Mouse (Mus musculus): ENCODE measurements around the gene Ccdc102a. TPM values are rescaled to one million over a fixed set of nuclear protein-coding genes. Genes with fewer than 3 reads are reported as not detected.
"Not testable (repeated sequence)": the region's sequence is repeated elsewhere in the genome, so short reads cannot be mapped to it uniquely, and the experiment has no call there.

The Ccdc102a gene
- total and polyA plus RNA-seq, 3 experiments, result 2.5 to 5.8 (median 2.8) TPM

- no peak for TF ChIP-seq ZMIZ1 (IDR thresholded peaks at IDR 0.05; ENCODE audit: low read depth, low read length)
- TF ChIP-seq ZNF384 (IDR thresholded peaks at IDR 0.05; ENCODE audit: low read depth, low read length), result no peak
- TF ChIP-seq MXI1 (IDR thresholded peaks at IDR 0.05; ENCODE audit: low read depth, low read length), result peak; percentile 72
- TF ChIP-seq USF1 (IDR thresholded peaks at IDR 0.05; ENCODE audit: low read depth, low read length), result no peak
- TF ChIP-seq RCOR1 (conservative IDR thresholded peaks at IDR 0.05; ENCODE audit: low read depth, low read length), result no peak
- TF ChIP-seq NRF1 (IDR thresholded peaks at IDR 0.05; ENCODE audit: low read depth, low read length), result peak; percentile 87
- TF ChIP-seq SIN3A (IDR thresholded peaks at IDR 0.05; ENCODE audit: low read length), result no peak; the same call in 1 of the 2 replicates
Observed at GRCm38 (mm10) chr8:94857346-94858173, 60.3 kb downstream of the Ccdc102a start, which contains the start of gene Polr2c (continued).

DNA sequence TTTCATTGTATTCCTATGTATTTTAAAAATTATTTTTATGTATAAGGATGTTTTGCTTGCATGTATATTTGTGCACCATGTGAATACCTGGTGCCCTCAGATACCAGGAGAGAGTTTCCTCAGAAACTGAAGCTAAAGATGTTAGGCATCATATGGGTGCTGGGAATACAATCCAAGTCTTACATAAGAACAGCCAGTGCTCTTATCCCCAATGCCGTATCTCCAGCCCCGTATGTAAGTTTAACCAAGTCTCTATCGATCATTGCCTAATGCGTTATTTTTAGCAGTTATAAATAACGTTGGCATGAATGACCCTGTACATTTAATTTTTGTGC, 60.9 kb downstream of the Ccdc102a start:
- peaks cover 6 to 25% of the 10 kb centered on the region in 2 experiments for H3K4me1 ChIP-seq (ENCODE audit: control insufficient read depth in 1 of 2, insufficient read depth in 2 of 2)
- no peak overlapping the region for H3K9ac ChIP-seq (ENCODE audit: insufficient read depth, low read depth)

GRCm38 (mm10) chr8:94854761-94855160, 63.1 kb downstream of the Ccdc102a start:
- Histone ChIP-seq H3K4me1 (ENCODE audit: control insufficient read depth in 1 of 2, insufficient read depth in 2 of 2) (peaks cover 4 to 15% of the 10 kb centered on the region in 2 experiments), H3K36me3 (replicated peaks in 1 of 2; ENCODE audit: control insufficient read depth in 1 of 2, insufficient read depth in 1 of 2, low read length in 1 of 2) (peaks cover 45 to 67% of the 10 kb centered on the region in 2 experiments), H3K79me2 (replicated peaks; ENCODE audit: control insufficient read depth, extremely low read depth, insufficient read depth, poor library complexity, severe bottlenecking) (peaks cover 22% of the 10 kb centered on the region)
- H3K27me3 ChIP-seq (replicated peaks); H3K9ac ChIP-seq (ENCODE audit: insufficient read depth, low read depth); DNase-seq (ENCODE audit: extremely low read depth); H3K4me2 ChIP-seq (ENCODE audit: insufficient read depth, low read depth, poor library complexity, severe bottlenecking); dilution Hi-C loops (cut with MboI; ENCODE audit: extremely low pct_ligation_motif_present, extremely low pct_unique_long_range_greater_than_20kb, low sequenced_read_pairs); in situ Hi-C loops (cut with MboI; ENCODE audit: low pct_ligation_motif_present, low pct_unique_long_range_greater_than_20kb, low sequenced_read_pairs); H3K9me3 ChIP-seq (replicated peaks; ENCODE audit: low read length); H3K4me3 ChIP-seq (replicated peaks in 1 of 3; ENCODE audit: low read depth in 2 of 3, low read length in 2 of 3, poor library complexity in 1 of 3); H3K27ac ChIP-seq (ENCODE audit: insufficient read depth, low read depth): not testable (repeated sequence)

More for the DNA sequence above, 60.9 kb downstream of the Ccdc102a start:
- DNase-seq (ENCODE audit: extremely low read depth), result no peak
- no peaks in the 10 kb centered on the region for H3K27me3 ChIP-seq (replicated peaks)
- no peaks in the 10 kb centered on the region for H3K9me3 ChIP-seq (replicated peaks; ENCODE audit: low read length)
- H3K4me2 ChIP-seq (ENCODE audit: insufficient read depth, low read depth, poor library complexity, severe bottlenecking), result no peak overlapping the region
- no peak overlapping the region for H3K27ac ChIP-seq (ENCODE audit: insufficient read depth, low read depth)
- in situ Hi-C loops (cut with MboI; ENCODE audit: low pct_ligation_motif_present, low pct_unique_long_range_greater_than_20kb, low sequenced_read_pairs) (no loop called here), dilution Hi-C loops (cut with MboI; ENCODE audit: extremely low pct_ligation_motif_present, extremely low pct_unique_long_range_greater_than_20kb, low sequenced_read_pairs) (no loop called here)
- peaks cover 41 to 68% of the 10 kb centered on the region in 2 experiments for H3K36me3 ChIP-seq (replicated peaks in 1 of 2; ENCODE audit: control insufficient read depth in 1 of 2, insufficient read depth in 1 of 2, low read length in 1 of 2)
- TF ChIP-seq TBP (conservative IDR thresholded peaks at IDR 0.05; ENCODE audit: low read depth, low read length) (no peak), NELFE (IDR thresholded peaks at IDR 0.05; ENCODE audit: low read depth, low read length) (no peak), SMC3 (IDR thresholded peaks at IDR 0.05; ENCODE audit: low read depth, low read length) (no peak), ZMIZ1 (IDR thresholded peaks at IDR 0.05; ENCODE audit: low read depth, low read length) (no peak), CHD2 (IDR thresholded peaks at IDR 0.05; ENCODE audit: low read length) (no peak)
- H3K79me2 ChIP-seq (replicated peaks; ENCODE audit: control insufficient read depth, extremely low read depth, insufficient read depth, poor library complexity, severe bottlenecking), result peaks cover 28% of the 10 kb centered on the region
- H3K4me3 ChIP-seq (replicated peaks in 1 of 3; ENCODE audit: low read depth in 2 of 3, low read length in 2 of 3, poor library complexity in 1 of 3), result peak overlapping the region in 2 of 3 experiments; percentile 78 to 97

Other genes with a start within 250 kb of the Ccdc102a start
- gene Pllp, start 221.8 kb downstream of the Ccdc102a start, total RNA-seq (2012; rRNA removed), result 25.9 and 29.5 TPM in 2 replicates
- 5.1 and 5.3 TPM in 2 replicates for gene Pllp, start 221.8 kb downstream of the Ccdc102a start, total RNA-seq (2014; rRNA removed)
- gene Pllp, start 221.8 kb downstream of the Ccdc102a start, polyA plus RNA-seq (2012; ENCODE audit: insufficient read length, low read depth), result 3.7 and 6.1 TPM in 2 replicates
- 1,648 and 3,114 TPM in 2 replicates for gene Ccl22, start 172.5 kb downstream of the Ccdc102a start, total RNA-seq (2012; rRNA removed)
- gene Ccl22, start 172.5 kb downstream of the Ccdc102a start, total RNA-seq (2014; rRNA removed), result 1,111 and 1,396 TPM in 2 replicates
- 4,019 and 4,546 TPM in 2 replicates for gene Ccl22, start 172.5 kb downstream of the Ccdc102a start, polyA plus RNA-seq (2012; ENCODE audit: insufficient read length, low read depth)
- gene Cx3cl1, start 146.1 kb downstream of the Ccdc102a start, total RNA-seq (2012; rRNA removed), result 2.5 and 3.7 TPM in 2 replicates
- gene Cx3cl1, start 146.1 kb downstream of the Ccdc102a start, total RNA-seq (2014; rRNA removed), result 0.19 TPM in 1 of 2 replicates, not detected in the other
- gene Cx3cl1, start 146.1 kb downstream of the Ccdc102a start, polyA plus RNA-seq (2012; ENCODE audit: insufficient read length, low read depth), result 4.2 and 4.6 TPM in 2 replicates
- 2.1 and 2.2 TPM in 2 replicates for gene Ccl17, start 107.6 kb downstream of the Ccdc102a start, total RNA-seq (2012; rRNA removed)
- gene Ccl17, start 107.6 kb downstream of the Ccdc102a start, total RNA-seq (2014; rRNA removed), result 2.5 and 2.6 TPM in 2 replicates
- gene Ccl17, start 107.6 kb downstream of the Ccdc102a start, polyA plus RNA-seq (2012; ENCODE audit: insufficient read length, low read depth), result 1.3 and 2.5 TPM in 2 replicates
- 68.5 and 82.2 TPM in 2 replicates for gene Coq9, start 79.8 kb downstream of the Ccdc102a start, total RNA-seq (2012; rRNA removed)
- gene Coq9, start 79.8 kb downstream of the Ccdc102a start, total RNA-seq (2014; rRNA removed), result 44.2 and 48.5 TPM in 2 replicates
- 68.8 and 97.0 TPM in 2 replicates for gene Coq9, start 79.8 kb downstream of the Ccdc102a start, polyA plus RNA-seq (2012; ENCODE audit: insufficient read length, low read depth)
- 83.1 and 99.8 TPM in 2 replicates for gene Ciapin1, start 79.7 kb downstream of the Ccdc102a start, total RNA-seq (2012; rRNA removed)
- gene Ciapin1, start 79.7 kb downstream of the Ccdc102a start, total RNA-seq (2014; rRNA removed), result 89.4 and 97.1 TPM in 2 replicates
- gene Ciapin1, start 79.7 kb downstream of the Ccdc102a start, polyA plus RNA-seq (2012; ENCODE audit: insufficient read length, low read depth), result 139 and 189 TPM in 2 replicates
- 93.2 and 102 TPM in 2 replicates for gene Polr2c, start 60.6 kb downstream of the Ccdc102a start, total RNA-seq (2012; rRNA removed)
- 120 and 130 TPM in 2 replicates for gene Polr2c, start 60.6 kb downstream of the Ccdc102a start, total RNA-seq (2014; rRNA removed)
- 134 and 141 TPM in 2 replicates for gene Polr2c, start 60.6 kb downstream of the Ccdc102a start, polyA plus RNA-seq (2012; ENCODE audit: insufficient read length, low read depth)
- gene Dok4, start 41.8 kb downstream of the Ccdc102a start, total RNA-seq (2012; rRNA removed), result 1.8 and 2.3 TPM in 2 replicates
- 1.6 and 2.3 TPM in 2 replicates for gene Dok4, start 41.8 kb downstream of the Ccdc102a start, total RNA-seq (2014; rRNA removed)
- 1.7 and 1.9 TPM in 2 replicates for gene Dok4, start 41.8 kb downstream of the Ccdc102a start, polyA plus RNA-seq (2012; ENCODE audit: insufficient read length, low read depth)
- 0.81 and 1.0 TPM in 2 replicates for gene Adgrg5, start 5.6 kb upstream of the Ccdc102a start, total RNA-seq (2012; rRNA removed)
- 5.2 and 6.9 TPM in 2 replicates for gene Adgrg5, start 5.6 kb upstream of the Ccdc102a start, total RNA-seq (2014; rRNA removed)
- gene Adgrg5, start 5.6 kb upstream of the Ccdc102a start, polyA plus RNA-seq (2012; ENCODE audit: insufficient read length, low read depth), result 9.2 and 10.0 TPM in 2 replicates
- 0.34 and 0.42 TPM in 2 replicates for gene Adgrg1, start 56.7 kb upstream of the Ccdc102a start, total RNA-seq (2012; rRNA removed)
- gene Adgrg1, start 56.7 kb upstream of the Ccdc102a start, total RNA-seq (2014; rRNA removed), result 1.1 and 1.2 TPM in 2 replicates
- gene Adgrg1, start 56.7 kb upstream of the Ccdc102a start, polyA plus RNA-seq (2012; ENCODE audit: insufficient read length, low read depth), result 2.0 and 2.5 TPM in 2 replicates
- gene Adgrg3, start 99.6 kb upstream of the Ccdc102a start, total RNA-seq (2012; rRNA removed), result not detected in 2 replicates
- not detected in 2 replicates for gene Adgrg3, start 99.6 kb upstream of the Ccdc102a start, total RNA-seq (2014; rRNA removed)
- gene Adgrg3, start 99.6 kb upstream of the Ccdc102a start, polyA plus RNA-seq (2012; ENCODE audit: insufficient read length, low read depth), result not detected in 2 replicates
- not detected in 2 replicates for gene Drc7, start 137.0 kb upstream of the Ccdc102a start, total RNA-seq (2012; rRNA removed)
- not detected in 2 replicates for gene Drc7, start 137.0 kb upstream of the Ccdc102a start, total RNA-seq (2014; rRNA removed)
- gene Drc7, start 137.0 kb upstream of the Ccdc102a start, polyA plus RNA-seq (2012; ENCODE audit: insufficient read length, low read depth), result not detected in 2 replicates
- gene Katnb1, start 163.1 kb upstream of the Ccdc102a start, total RNA-seq (2012; rRNA removed), result 17.3 and 19.8 TPM in 2 replicates
- gene Katnb1, start 163.1 kb upstream of the Ccdc102a start, total RNA-seq (2014; rRNA removed), result 8.9 and 9.8 TPM in 2 replicates
- 13.1 and 14.1 TPM in 2 replicates for gene Katnb1, start 163.1 kb upstream of the Ccdc102a start, polyA plus RNA-seq (2012; ENCODE audit: insufficient read length, low read depth)

All from CH12.LX (cell line).